Mouse (Mus musculus): ENCODE results near the gene Scimp.
"Not testable (repeated sequence)": the region's sequence is repeated elsewhere in the genome, so short reads cannot be mapped to it uniquely, and the experiment has no call there.

Gene Scimp

GRCm38 (mm10) chr11:70770804-70771203, 41.6 kb downstream of the Scimp start:
- no peak for DNase-seq (ENCODE audit: low read depth, low spot score)

GRCm38 (mm10) chr11:70765776-70766445, 46.5 kb downstream of the Scimp start:
- no peak for DNase-seq (ENCODE audit: low read depth, low spot score)

GRCm38 (mm10) chr11:70763936-70764808, 48.2 kb downstream of the Scimp start, which contains the start of gene Zfp3:
Gene Zfp3 (plus strand): TSS chr11:70764209.
- DNase-seq (ENCODE audit: low read depth, low spot score): peak; percentile 32

GRCm38 (mm10) chr11:70763582-70763935, 48.8 kb downstream of the Scimp start:
- no peak for DNase-seq (ENCODE audit: low read depth, low spot score)

- no peak for DNase-seq (ENCODE audit: low read depth, low spot score)
Measured at GRCm38 (mm10) chr11:70762641-70763040, 49.7 kb downstream of the Scimp start.

GRCm38 (mm10) chr11:70760446-70760845, 51.9 kb downstream of the Scimp start:
- not testable (repeated sequence) for DNase-seq (ENCODE audit: low read depth, low spot score)

DNA sequence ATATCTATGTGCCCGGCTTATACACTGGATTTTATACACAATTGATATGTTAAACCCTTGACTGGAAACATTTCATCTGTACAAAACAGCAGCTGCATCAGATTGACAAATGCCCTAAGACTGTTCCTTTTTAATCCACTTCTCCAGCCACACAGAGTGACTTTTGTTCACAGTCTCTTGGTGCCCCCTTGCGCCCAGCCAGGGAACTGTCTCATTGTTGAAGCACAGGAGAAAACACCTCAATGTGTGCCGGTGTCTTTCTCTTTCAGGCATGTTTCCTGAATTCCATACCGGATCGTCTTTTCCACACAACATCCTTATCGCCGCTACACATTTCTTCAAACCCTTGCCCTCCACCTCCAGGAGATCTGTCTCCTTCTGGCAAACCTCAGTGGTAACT, 56.7 kb downstream of the Scimp start:
- peak; percentile 83 for DNase-seq (ENCODE audit: low read depth, low spot score)

DNA sequence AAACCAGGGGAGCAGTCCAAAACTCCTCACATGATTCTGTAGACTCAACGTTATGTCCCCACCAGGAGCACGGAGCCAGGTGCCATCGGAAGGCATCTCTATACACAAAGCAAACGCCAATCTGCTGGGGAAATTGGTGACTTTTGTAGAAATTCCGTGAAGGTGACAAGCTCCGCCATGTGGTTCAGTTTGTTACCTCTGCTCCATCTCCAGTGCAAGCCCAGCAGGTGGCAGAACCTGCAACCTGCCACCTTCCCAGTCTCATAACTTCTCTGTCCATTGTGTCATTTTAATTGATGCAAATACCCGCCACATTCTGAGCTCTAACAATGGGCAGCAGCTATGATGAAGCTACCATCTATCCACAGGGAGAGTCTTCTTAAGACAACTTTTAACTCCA, 57.4 kb downstream of the Scimp start:
- DNase-seq (ENCODE audit: low read depth, low spot score): no peak

DNA sequence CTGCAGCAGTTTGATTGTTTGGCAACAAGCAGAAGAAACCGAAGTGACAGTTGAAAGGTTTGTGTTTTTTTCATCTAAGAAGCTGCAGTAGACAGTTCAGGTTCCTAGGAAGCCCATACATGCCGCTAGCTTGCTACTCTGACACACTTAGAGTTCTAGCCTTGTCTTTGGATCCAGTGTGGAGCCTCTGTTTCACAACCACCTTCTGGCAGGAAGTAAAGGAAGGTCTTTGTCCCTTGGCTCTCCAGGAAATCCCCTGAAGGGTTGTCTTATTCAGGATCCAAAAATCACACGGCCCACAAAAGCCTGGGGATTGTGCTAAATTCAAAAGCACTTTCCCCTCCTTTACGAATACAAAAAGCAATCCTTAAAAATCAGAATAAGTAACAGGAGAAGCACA, 57.9 kb downstream of the Scimp start:
- DNase-seq (ENCODE audit: low read depth, low spot score): peak; percentile 19

DNA sequence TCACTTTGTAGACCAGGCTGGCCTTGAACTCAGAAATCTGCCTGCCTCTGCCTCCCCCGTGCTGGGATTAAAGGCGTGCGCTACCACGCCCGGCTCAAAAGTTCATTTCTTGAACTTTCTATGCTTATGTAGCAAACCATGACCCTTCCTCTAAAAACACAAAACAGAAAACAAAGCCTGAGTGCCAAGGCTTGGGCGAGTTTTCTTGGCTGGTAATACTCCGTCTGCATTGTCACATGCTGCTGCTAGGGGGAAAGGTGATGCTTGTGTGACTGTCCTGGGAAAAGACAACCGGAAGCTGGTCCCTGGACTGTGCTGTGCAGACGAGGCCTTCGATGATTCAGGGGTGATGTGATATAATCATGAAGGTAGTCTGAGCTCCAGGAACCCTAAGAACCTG, 59.2 kb downstream of the Scimp start:
- no peak for DNase-seq (ENCODE audit: low read depth, low spot score)

DNA sequence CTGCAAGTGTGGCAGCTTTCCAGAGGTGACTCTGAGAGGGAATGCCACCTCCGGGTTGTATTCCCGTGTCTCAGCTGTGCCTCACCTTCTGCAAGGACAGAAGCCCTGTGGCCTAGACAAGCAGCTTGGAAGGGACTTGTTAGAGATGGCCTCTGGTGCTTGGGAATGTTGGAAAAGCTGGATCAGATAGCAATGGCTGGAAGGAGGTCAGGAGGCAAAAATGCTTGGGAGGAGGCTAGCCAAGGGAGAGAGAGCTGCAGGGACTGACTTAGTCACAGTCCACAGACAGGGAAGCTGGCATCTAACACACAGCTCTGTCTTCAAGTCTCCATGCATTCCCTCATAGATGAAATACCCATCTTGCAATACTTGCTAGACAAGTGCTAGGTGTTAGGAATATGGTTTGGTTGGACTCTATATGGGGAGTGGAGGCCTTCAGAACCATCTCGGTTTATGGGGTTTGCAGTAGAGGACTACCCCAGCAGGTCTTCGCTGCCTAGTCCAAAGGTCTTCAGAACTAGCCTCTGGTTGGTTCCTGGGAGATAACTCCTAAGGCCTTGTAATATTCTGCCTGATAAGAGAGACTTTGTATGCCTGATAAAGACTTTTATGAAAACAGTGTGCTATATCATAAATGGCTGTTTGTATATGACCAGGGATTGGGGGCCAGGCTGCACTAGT, 59.9 kb downstream of the Scimp start:
- no peak for DNase-seq (ENCODE audit: low read depth, low spot score)

DNA sequence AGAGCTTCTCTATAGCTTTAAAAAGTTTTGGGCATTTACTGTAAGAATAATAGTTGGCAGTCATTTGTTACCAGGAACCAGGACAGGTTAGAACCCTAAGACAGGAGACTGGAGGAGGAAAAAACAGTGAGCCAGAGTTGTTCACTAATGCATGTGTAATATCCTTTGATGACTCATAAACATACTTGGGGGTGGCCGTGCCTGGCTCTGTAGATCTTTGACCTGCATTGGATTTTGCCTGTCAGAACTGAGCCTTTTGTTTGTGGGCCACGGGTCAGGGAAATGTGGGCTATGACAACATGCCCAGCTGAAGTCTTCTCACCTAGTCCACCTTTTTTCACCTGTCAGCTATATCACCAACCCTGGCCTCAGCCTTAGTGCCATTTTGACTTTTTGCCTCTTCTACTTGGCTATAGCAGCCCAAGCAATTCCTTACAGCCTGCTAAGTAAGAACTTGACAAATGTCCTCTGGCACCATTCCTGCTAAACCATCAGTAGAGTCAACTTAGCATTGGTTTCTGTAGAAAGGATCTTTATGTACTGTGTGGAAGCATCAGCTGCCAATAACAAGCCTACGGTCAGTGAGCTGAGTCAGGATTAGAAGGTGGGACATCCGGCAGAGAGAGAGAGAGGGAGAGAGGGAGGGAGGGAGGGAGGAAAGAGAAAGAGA, 64.4 kb downstream of the Scimp start:
- peak; percentile 72 for DNase-seq (ENCODE audit: low read depth, low spot score)

DNA sequence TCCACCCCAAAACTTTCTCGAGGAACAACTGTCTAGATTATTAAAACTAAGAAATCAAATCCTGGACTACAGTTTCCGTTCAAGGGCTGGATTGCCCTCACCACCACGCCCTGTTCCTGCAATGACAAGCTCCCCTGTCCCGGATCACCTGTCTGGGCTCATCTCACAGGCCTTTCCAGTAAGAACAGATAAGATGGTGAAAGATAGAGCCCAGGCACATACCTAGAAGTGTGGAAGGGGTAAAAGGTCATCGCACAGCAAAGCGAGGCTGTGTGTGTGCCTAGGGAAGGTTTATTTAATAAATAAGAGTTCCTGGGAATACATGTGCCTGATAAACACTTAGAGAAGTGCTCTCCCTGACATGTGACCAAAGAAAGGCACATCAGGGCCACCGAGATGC, 66.8 kb downstream of the Scimp start:
- DNase-seq (ENCODE audit: low read depth, low spot score): no peak

GRCm38 (mm10) chr11:70742581-70743459, 69.6 kb downstream of the Scimp start:
- no peak for DNase-seq (ENCODE audit: low read depth, low spot score)

DNA sequence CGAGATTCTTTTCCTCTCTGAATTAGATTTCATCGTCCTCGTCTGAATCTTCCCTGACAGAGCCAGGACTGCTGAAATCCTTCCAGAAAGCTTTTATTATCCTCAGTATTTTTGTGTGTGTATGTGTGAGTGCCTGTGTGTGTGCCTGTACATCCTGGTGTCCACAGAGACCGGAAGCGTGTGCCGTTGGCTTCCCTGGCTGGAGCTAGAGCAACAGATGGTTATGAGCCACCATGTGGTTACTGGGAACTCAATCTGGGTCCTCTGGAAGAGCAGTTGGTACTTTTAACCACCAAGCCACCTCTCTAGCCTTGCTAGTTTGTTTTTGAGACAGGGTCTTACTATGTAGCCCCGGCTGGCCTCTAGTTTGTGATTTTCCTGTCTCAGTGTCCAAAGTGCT, 70.3 kb downstream of the Scimp start:
- DNase-seq (ENCODE audit: low read depth, low spot score): no peak

- no peak for DNase-seq (ENCODE audit: low read depth, low spot score)
Measured at GRCm38 (mm10) chr11:70741603-70742002, 70.8 kb downstream of the Scimp start.

Data from 3T3-L1 (cell line).